Mouse (Mus musculus) hindbrain, postnatal 0 days (tissue): ENCODE measurements around the gene Trp73. TPM values are rescaled to one million over a fixed set of nuclear protein-coding genes. Genes with fewer than 3 reads are reported as not detected.

Experiments
- ATAC-seq: fragments of 200-750 bp; cut with Nextera tagmentation; 2 replicates; pipeline ENCODE4 v1.8.0; 2017; ENCODE audit warnings: mild to moderate bottlenecking, moderate TSS enrichment, moderate library complexity
- DNase-seq: peaks from one replicate; pipeline ENCODE4 v3.0.0-alpha.2; 2015; ENCODE audit warnings: low spot score
- H3K27ac ChIP-seq: fragments of 300-500 bp; sonication (generic); 2 replicates; pipeline ENCODE4 v1.5.1; 2014; ENCODE audit warnings: mild to moderate bottlenecking
- H3K27me3 ChIP-seq: fragments of 300-500 bp; sonication (generic); 2 replicates; pipeline ENCODE4 v1.6.1; 2014; ENCODE audit warnings: low read length, mixed read lengths; ENCODE audit not compliant: insufficient read depth
- H3K36me3 ChIP-seq: fragments of 300-500 bp; sonication (generic); 2 replicates; pipeline ENCODE4 v1.6.1; 2014; ENCODE audit warnings: low read length, mixed read lengths; ENCODE audit not compliant: insufficient read depth
- H3K4me1 ChIP-seq: fragments of 300-500 bp; sonication (generic); 2 replicates; pipeline ENCODE4 v1.6.1; 2014; ENCODE audit warnings: antibody characterized with exemption, low read length, mixed read lengths; ENCODE audit not compliant: insufficient read depth
- H3K4me2 ChIP-seq: fragments of 300-500 bp; sonication (generic); 2 replicates; pipeline ENCODE4 v1.6.1; 2014; ENCODE audit warnings: low read depth, mild to moderate bottlenecking, low read length, moderate library complexity, mixed read lengths
- H3K4me3 ChIP-seq: fragments of 300-500 bp; sonication (generic); 2 replicates; pipeline ENCODE4 v1.5.1; 2014; ENCODE audit warnings: low read length
- H3K9ac ChIP-seq: fragments of 300-500 bp; sonication (generic); replicated peaks from 2 replicates; pipeline ENCODE4 v1.6.1; 2014; ENCODE audit warnings: mild to moderate bottlenecking, low read length, moderate library complexity, mixed read lengths
- H3K9me3 ChIP-seq: fragments of 300-500 bp; sonication (generic); 2 replicates; pipeline ENCODE4 v1.6.1; 2016; ENCODE audit warnings: low read length, mixed read lengths
- CTCF ChIP-seq: IDR thresholded peaks from 2 replicates; pipeline ENCODE4 v1.5.1; 2016; ENCODE audit warnings: antibody characterized with exemption, control low read depth, low read depth
- WGBS: fragments of 180-500 bp; shearing (Covaris S2); extraction: QIAGEN DNeasy Blood & Tissue Kit; methylation state at CpG from one replicate; pipeline ENCODE4 v1.1.7; 2014; 5-methylcytosine and 5-hydroxymethylcytosine counted together
- polyA plus RNA-seq: library from polyadenylated mRNA; unstranded; fragments of >200 nt; fragmentation: Nextera tagmentation; extraction: Ambion mirVana; gene quantifications from 2 replicates; pipeline ENCODE4 v1.2.1, GENCODE M21; 2015
- total RNA-seq: library from RNA; depleted of rRNA; stranded (reverse); fragments of >200 nt; gene quantifications from 2 replicates; pipeline ENCODE4 v1.2.3, GENCODE M21; 2014

The Trp73 gene
- total and polyA plus RNA-seq, 2 experiments from 2014 or later = 0.96 to 1.2 TPM

DNA sequence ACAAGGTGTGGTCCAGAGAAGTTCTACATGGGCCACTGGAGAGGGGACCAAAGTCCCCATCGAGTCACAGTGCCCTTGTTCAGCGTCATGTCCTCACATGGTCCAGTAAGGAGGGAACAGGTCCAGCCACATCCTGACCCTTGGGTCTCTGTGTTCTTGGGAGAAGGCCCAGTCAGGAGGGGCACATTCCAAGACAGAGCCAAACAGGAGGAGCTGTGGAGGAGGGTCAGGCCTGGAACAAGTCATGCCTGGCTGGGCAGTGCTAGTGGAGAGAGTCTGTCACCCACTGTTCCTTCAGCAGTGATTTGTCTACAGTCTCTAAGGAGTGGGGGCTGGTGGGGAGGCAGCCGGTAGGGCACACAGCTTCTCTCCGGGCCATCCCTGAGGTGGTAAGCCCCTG is 117.6 kb downstream of the Trp73 start:
- no peak for TF ChIP-seq CTCF
- H3K36me3 ChIP-seq = peaks cover 40% of the 10 kb centered on the region
- H3K9ac ChIP-seq = no peak overlapping the region
- H3K4me2 ChIP-seq = no peak overlapping the region
- no peaks in the 10 kb centered on the region for H3K9me3 ChIP-seq
- peaks cover 15% of the 10 kb centered on the region for H3K4me1 ChIP-seq
- H3K4me3 ChIP-seq = no peak overlapping the region
- H3K27ac ChIP-seq = 0 out of 2 replicates have a peak overlapping the region, but pooled peaks have one; percentile 17
- no peaks in the 10 kb centered on the region for H3K27me3 ChIP-seq
- DNase-seq (peak; percentile 9), ATAC-seq (peak; percentile 25; the same call in 1 of the 2 replicates)
- WGBS = 69% methylated on average over 4 of the region's 4 CpGs

DNA sequence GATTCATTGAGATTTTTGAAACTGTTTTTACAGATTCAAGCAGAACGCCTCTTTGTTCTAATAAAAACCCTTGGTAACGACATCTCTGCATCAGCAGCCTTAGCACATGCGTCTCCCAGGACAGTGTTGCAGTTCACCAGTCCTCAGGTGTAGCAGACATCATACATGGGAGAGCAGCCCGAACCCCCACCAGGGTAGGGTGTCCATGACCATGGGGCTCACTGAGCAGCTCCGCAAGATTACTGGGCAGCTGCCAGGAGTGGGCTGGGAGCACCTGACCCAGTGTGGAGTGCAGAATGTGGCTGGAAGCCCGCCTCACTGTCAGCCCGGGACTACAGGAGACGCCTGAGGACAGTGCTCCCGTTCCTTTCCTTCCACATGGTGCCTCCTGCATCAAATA is 118.6 kb downstream of the Trp73 start:
- WGBS = 88% methylated on average over 9 of the region's 9 CpGs
- ATAC-seq = no peak
- Histone ChIP-seq H3K4me1 (peaks cover 14% of the 10 kb centered on the region), H3K9me3 (no peaks in the 10 kb centered on the region), H3K9ac (no peak overlapping the region), H3K27me3 (no peaks in the 10 kb centered on the region), H3K36me3 (peaks cover 50% of the 10 kb centered on the region), H3K4me3 (no peak overlapping the region), H3K4me2 (no peak overlapping the region), H3K27ac (no peak overlapping the region)
- TF ChIP-seq CTCF = no peak
- no peak for DNase-seq

DNA sequence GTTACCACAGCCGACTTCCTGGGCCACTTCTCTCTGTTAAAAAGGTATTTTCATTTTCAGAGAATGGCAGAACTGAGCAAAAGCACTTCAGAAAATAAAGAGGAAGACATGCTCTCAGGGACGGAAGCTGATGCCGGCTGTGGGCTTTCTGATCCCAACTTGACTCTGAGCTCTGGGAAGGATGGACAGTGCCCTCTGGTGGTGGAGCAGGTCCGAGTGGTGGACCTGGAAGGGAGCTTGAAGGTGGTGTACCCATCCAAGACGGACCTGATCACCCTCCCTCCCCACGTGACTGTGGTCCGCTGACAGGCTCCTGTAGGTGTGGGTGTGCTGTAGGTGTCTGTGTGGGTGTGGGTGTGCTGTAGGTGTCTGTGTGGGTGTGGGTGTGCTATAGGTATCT is 120.4 kb downstream of the Trp73 start:
- Histone ChIP-seq H3K27me3 (no peaks in the 10 kb centered on the region), H3K9me3 (no peaks in the 10 kb centered on the region), H3K9ac (no peak overlapping the region), H3K4me2 (no peak overlapping the region), H3K27ac (no peak overlapping the region), H3K4me1 (no peaks in the 10 kb centered on the region), H3K4me3 (no peak overlapping the region), H3K36me3 (peaks cover 64% of the 10 kb centered on the region)
- peak; percentile 69 for TF ChIP-seq CTCF
- 69% methylated on average over 7 of the region's 7 CpGs for WGBS
- DNase-seq (peak; percentile 23), ATAC-seq (no peak)

GRCm38 (mm10) chr4:154015476-154015875 is 124.5 kb downstream of the Trp73 start:
- Histone ChIP-seq H3K9me3 (no peaks in the 10 kb centered on the region), H3K36me3 (peaks cover 58% of the 10 kb centered on the region), H3K4me2 (no peak overlapping the region), H3K27me3 (no peaks in the 10 kb centered on the region), H3K4me3 (no peak overlapping the region), H3K4me1 (peaks cover 10% of the 10 kb centered on the region), H3K27ac (no peak overlapping the region), H3K9ac (no peak overlapping the region)
- no peak for ATAC-seq
- no peak for TF ChIP-seq CTCF
- WGBS = 81% methylated on average over 11 of the region's 11 CpGs
- no peak for DNase-seq

GRCm38 (mm10) chr4:154012132-154012882 is 127.7 kb downstream of the Trp73 start:
- peak; percentile 3; the same call in 1 of the 2 replicates for ATAC-seq
- no peaks in the 10 kb centered on the region for H3K27me3 ChIP-seq
- 2% methylated on average over 55 of the region's 55 CpGs for WGBS
- H3K27ac ChIP-seq = peak overlapping the region; percentile 79
- H3K9me3 ChIP-seq = no peaks in the 10 kb centered on the region
- H3K4me2 ChIP-seq = peak overlapping the region; percentile 97
- H3K36me3 ChIP-seq = peaks cover 34% of the 10 kb centered on the region
- DNase-seq = peak; percentile 19
- H3K9ac ChIP-seq = peak overlapping the region; percentile 80
- peak overlapping the region; percentile 64 for H3K4me3 ChIP-seq
- H3K4me1 ChIP-seq = peaks cover 10% of the 10 kb centered on the region
- no peak for TF ChIP-seq CTCF

GRCm38 (mm10) chr4:154011646-154012089 is 128.3 kb downstream of the Trp73 start, which contains the start of gene Lrrc47:
Lrrc47 (plus strand) TSS chr4:154011731.
- under 1% methylated on average over 53 of the region's 59 CpGs for WGBS
- peaks cover 10% of the 10 kb centered on the region for H3K4me1 ChIP-seq
- peak within 1 kb of the TSS; percentile 80 for H3K9ac ChIP-seq
- no peaks in the 10 kb centered on the region for H3K27me3 ChIP-seq
- peak; percentile 94 for DNase-seq
- TF ChIP-seq CTCF = no peak
- H3K27ac ChIP-seq = peak within 1 kb of the TSS; percentile 79
- H3K4me3 ChIP-seq = peak within 1 kb of the TSS; percentile 64
- ATAC-seq = peak; percentile 95
- H3K36me3 ChIP-seq = peaks cover 34% of the 10 kb centered on the region; the same call in 1 of the 2 replicates
- H3K9me3 ChIP-seq = no peaks in the 10 kb centered on the region
- peak within 1 kb of the TSS; percentile 97 for H3K4me2 ChIP-seq
